Mouse (Mus musculus) small intestine, adult 2 months (tissue): ENCODE data around the gene Mmp27.

Source experiments
- CTCF ChIP-seq: fragments of 200-500 bp; IDR thresholded peaks from 2 replicates; pipeline ENCODE4 v1.5.1; 2012; ENCODE audit warnings: low read depth, mild to moderate bottlenecking, control low read depth, inconsistent platforms, low read length, moderate library complexity, mixed read lengths; ENCODE audit not compliant: insufficient replicate concordance, insufficient read length; ENCODE audit errors: extremely low read depth
- POLR2A ChIP-seq: fragments of 200-500 bp; IDR thresholded peaks from 2 replicates; pipeline ENCODE4 v1.6.1; 2012; ENCODE audit warnings: low read depth, mild to moderate bottlenecking, control low read depth, inconsistent platforms, low read length, moderate library complexity

GRCm38 (mm10) chr9:7560026-7560425 lies 11.2 kb upstream of the Mmp27 start:
- TF ChIP-seq POLR2A (no peak), CTCF (no peak)
